Mouse (Mus musculus) megakaryocyte, embryonic 14.5 days (primary cell): ENCODE measurements around the gene Lipt2.

Experiments used
- FLI1 ChIP-seq: IDR thresholded peaks from 2 replicates; pipeline ENCODE4 v1.6.1; 2012; ENCODE audit warnings: low read length, inconsistent platforms, mixed read lengths
- GATA1 ChIP-seq: IDR thresholded peaks from 3 replicates; pipeline ENCODE4 v1.6.1; 2012; ENCODE audit warnings: mixed read lengths, low read length, inconsistent platforms, borderline replicate concordance

DNA sequence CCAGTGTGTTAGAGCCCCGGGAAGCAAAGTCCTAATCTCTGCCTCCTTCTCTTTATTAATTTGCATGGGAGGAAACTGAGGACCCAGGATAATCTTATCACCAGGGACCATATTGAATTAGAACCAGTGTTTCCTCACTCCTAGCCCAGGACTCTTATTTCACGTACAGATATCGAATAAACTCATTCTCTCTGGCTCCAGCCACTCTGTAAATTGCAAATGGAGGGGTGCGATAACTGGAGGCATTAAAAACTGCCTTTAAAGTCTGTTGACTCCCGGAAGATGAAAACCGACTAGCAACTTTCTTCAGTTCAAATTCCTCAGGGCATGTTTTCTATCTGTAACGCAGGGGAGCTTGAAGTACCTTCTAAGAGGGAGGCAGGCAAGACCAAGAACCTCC is 20.3 kb downstream of the Lipt2 start:
- TF ChIP-seq FLI1 (no peak), GATA1 (no peak)
